Mouse (Mus musculus): ENCODE data around the gene Galnt17.

- no peak for TF ChIP-seq CTCF (IDR thresholded peaks at IDR 0.05)
- no peak for TF ChIP-seq EP300 (IDR thresholded peaks at IDR 0.05)
Observed at GRCm38 (mm10) chr5:131065174-131065573, 243.1 kb downstream of the Galnt17 start.
